Mouse (Mus musculus) bone marrow macrophage, adult 2 months (primary cell): ENCODE results near the gene Rbms3. TPM values are rescaled to one million over a fixed set of nuclear protein-coding genes. Genes with fewer than 3 reads are reported as not detected.

Experiments
- H3K27ac ChIP-seq: 2 replicates; pipeline ENCODE4 v1.5.1; 2012; ENCODE audit warnings: low read depth, low read length; ENCODE audit not compliant: insufficient read depth
- H3K4me1 ChIP-seq: 2 replicates; pipeline ENCODE4 v1.6.1; 2012; ENCODE audit warnings: low read length; ENCODE audit not compliant: control insufficient read depth, insufficient read depth
- H3K4me3 ChIP-seq: 2 replicates; pipeline ENCODE4 v1.5.1; 2012; ENCODE audit warnings: mild to moderate bottlenecking, low read length, moderate library complexity; ENCODE audit not compliant: insufficient read depth
- CTCF ChIP-seq: IDR thresholded peaks from 2 replicates; pipeline ENCODE4 v1.5.1; 2012; ENCODE audit warnings: low read depth, mild to moderate bottlenecking, low read length, moderate library complexity
- POLR2A ChIP-seq: IDR thresholded peaks from 2 replicates; pipeline ENCODE4 v1.6.1; 2012; ENCODE audit warnings: mild to moderate bottlenecking, low read depth, low read length, borderline replicate concordance
- polyA plus RNA-seq: library from polyadenylated mRNA; stranded (reverse); fragments of >200 nt; gene quantifications from 2 replicates; pipeline ENCODE4 v1.2.4, GENCODE M21; 2012; ENCODE audit not compliant: missing spikeins, insufficient read depth, insufficient read length

The Rbms3 gene
- polyA plus RNA-seq, 1 experiment: 0.13 TPM

GRCm38 (mm10) chr9:116863626-116864025 lies 766.1 kb downstream of the Rbms3 start:
- no peaks in the 10 kb centered on the region for H3K4me1 ChIP-seq
- TF ChIP-seq CTCF: no peak
- TF ChIP-seq POLR2A: no peak

DNA sequence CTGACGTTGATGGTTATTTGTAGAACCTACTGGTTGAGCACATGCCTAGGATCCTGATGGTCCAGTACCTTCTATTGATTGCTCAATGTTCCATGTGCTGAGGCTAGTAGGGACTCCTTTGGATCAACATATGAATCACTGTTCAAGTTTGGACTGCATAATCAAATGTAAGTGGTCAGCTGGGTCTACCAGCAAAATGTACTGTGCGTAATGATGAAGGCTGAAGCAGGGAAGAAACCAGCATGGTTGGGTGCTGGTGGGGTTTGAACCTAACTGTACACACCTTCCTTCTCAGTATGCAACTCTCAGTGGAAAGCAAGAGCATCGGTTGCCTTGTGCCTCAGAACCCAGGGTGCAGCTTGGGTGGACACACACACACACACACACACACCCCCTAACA lies 767.4 kb downstream of the Rbms3 start:
- TF ChIP-seq CTCF (no peak), POLR2A (no peak)

More at GRCm38 (mm10) chr9:116863626-116864025, 766.1 kb downstream of the Rbms3 start:
- Histone ChIP-seq H3K4me3 (no peak overlapping the region), H3K27ac (no peak overlapping the region)

DNA sequence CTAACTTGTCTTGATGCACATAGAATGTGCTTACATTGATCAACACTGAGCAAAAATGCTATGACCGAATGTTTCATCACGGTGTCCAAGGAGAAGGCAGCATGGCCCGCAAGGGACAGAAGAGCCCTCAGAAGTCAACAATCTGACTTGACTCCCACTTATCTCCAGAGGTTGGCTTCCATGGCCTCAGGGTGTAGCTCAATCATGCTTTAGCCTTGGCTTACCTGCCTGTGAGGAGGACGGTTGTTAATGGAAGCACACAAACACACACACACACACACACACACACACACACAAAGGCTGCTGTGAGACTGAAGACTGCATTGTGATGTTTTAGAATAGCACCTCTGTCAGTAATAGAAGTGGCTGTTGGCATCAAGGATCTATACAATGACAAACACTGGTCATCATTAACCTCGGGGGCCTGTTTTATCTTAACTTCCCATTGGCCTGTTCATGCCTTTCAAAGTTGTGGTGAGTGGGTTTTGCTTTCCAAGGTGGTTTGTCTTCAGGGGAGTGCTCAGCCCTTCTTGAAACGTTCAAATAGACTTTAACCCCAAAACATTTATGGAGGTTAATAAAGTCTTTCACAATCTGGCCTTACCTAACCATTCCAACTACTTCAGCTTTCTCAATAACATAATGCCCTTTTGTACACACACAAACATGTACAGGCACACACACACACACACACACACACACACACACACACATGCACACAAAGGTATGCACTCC lies 771.7 kb downstream of the Rbms3 start:
- Histone ChIP-seq H3K27ac (no peak overlapping the region), H3K4me3 (no peak overlapping the region), H3K4me1 (peaks cover 4% of the 10 kb centered on the region; the same call in 1 of the 2 replicates)
- no peak for TF ChIP-seq POLR2A
- no peak for TF ChIP-seq CTCF

More for the DNA sequence above, 767.4 kb downstream of the Rbms3 start:
- Histone ChIP-seq H3K27ac (no peak overlapping the region), H3K4me1 (no peaks in the 10 kb centered on the region), H3K4me3 (no peak overlapping the region)

DNA sequence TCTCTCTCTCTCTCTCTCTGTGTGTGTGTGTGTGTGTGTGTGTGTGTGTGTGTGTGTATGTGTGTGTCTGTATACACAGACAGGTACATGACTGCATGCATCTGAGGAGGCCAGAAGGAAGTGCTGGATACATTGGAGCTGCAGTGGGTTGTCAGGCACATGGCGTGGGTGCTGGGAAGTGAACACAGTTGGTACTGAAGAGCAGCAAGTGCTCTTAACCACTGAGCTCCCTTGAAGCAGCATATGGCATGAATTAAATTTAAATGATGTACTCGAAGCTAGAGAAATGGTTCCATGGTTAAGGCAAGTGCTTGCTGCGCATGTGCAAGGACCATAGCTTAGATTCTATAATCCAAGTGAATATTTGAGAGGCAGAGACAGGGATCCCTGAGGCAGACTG lies 772.6 kb downstream of the Rbms3 start:
- no peak overlapping the region for H3K4me3 ChIP-seq
- H3K27ac ChIP-seq: no peak overlapping the region
- peaks cover 4% of the 10 kb centered on the region; the same call in 1 of the 2 replicates for H3K4me1 ChIP-seq
- TF ChIP-seq POLR2A (no peak), CTCF (no peak)

DNA sequence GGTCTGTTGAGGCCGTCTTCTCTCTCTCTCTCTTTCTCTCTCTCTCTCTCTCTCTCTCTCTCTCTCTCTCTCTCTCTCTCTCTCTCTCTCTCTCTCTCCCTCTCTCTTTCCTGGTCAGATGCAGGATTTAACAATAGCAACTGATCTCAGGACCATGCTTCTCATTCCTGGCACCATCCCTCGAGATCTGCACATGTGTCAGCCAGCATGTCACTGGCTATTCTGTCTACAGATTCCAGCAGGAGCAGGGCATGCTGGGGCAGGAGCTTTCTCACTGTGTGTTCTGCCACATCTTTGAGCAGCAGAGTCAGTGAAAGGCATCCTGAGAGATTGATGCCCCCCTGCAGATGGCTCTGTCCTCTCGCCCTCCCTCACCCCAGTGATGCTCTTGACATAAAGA lies 774.0 kb downstream of the Rbms3 start:
- no peak overlapping the region for H3K27ac ChIP-seq
- H3K4me1 ChIP-seq: peaks cover 4% of the 10 kb centered on the region; the same call in 1 of the 2 replicates
- no peak overlapping the region for H3K4me3 ChIP-seq
- no peak for TF ChIP-seq CTCF
- no peak for TF ChIP-seq POLR2A

GRCm38 (mm10) chr9:116848905-116849304 lies 780.8 kb downstream of the Rbms3 start:
- Histone ChIP-seq H3K27ac (no peak overlapping the region), H3K4me1 (peaks cover 2% of the 10 kb centered on the region; the same call in 1 of the 2 replicates), H3K4me3 (no peak overlapping the region)
- no peak for TF ChIP-seq CTCF
- TF ChIP-seq POLR2A: no peak

DNA sequence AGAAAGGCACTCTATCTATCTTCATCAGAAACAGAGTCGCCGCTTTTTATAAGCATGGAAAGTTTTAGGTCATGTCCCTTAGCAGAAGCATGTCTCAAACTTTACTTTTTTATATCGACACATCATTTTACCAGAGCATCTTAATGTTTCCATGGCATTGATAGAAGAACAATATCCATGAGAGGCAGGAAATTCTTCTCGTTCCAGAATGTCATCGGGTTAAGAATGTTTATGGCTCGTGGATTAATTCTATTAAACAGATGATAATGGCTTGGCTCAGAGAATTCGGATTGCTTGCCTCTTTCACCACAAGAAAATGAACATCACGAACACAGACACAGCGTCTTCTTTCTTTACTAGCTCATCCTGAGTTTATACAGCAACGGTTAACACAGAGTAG lies 781.5 kb downstream of the Rbms3 start:
- TF ChIP-seq POLR2A (no peak), CTCF (no peak)
- H3K27ac ChIP-seq: no peak overlapping the region
- no peak overlapping the region for H3K4me3 ChIP-seq
- H3K4me1 ChIP-seq: no peaks in the 10 kb centered on the region

DNA sequence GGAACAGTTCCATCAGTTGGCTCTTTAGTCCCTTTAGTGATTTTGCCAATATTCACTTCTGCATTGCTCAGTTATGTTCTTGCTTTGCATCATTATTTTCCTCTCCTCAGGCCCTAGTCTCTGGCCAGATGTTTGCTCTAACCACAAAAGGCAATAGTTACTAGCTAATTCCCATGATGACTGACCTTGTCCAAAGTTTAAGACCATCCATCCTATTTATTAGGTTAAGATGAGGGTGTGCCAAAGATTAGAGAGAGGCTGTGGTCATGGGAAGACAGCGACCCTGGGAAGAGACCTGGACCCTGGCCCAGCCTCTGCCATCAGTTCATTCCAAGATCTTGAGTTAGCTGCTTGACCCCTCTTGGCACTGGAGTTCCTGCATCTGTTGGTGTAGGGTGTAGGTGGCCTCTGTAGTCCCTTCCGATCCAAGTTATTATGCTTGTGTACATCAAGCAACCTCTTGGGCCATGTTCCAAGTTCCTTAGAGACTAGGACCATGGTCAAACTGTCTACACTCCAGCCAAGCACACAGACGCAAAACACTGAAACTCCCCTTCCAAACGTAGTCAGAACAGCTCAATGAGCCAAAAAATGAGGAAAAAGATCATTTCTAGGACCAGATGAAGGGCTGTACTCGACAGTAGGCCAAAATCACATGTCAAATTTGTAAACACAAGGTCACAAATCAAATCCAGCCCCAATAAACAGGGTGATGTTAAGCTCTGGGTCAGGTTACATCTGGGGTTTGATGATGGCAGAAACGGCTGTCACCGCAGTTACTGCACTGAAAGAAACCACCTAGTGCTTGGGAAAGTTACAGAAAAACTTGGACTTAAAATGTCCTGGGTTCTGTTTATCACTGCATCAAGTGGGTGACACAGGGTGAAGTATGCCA lies 782.2 kb downstream of the Rbms3 start:
- H3K27ac ChIP-seq: no peak overlapping the region
- H3K4me1 ChIP-seq: no peaks in the 10 kb centered on the region
- TF ChIP-seq POLR2A: no peak
- no peak overlapping the region for H3K4me3 ChIP-seq

DNA sequence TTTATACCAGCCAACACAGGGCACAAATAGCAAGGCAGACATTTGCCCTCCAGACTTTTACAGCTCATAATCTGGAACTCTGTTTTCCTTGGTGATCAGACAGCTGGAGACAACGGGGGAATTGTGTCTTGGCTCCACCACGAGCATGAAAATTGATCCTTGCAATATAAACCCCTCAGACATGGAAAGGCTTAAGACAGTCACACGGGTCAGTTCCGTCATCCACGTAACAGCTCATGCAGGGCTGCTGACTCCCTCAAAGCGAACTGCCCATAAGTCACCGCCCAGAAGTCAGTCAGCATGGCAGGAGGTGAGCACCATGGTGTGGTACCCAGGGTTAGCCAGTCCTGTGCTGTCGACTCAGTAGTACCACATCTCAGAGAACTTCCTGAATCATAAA lies 794.8 kb downstream of the Rbms3 start:
- TF ChIP-seq CTCF (no peak), POLR2A (no peak)
- Histone ChIP-seq H3K27ac (no peak overlapping the region), H3K4me3 (no peak overlapping the region), H3K4me1 (peaks cover 3% of the 10 kb centered on the region; the same call in 1 of the 2 replicates)

- no peak overlapping the region for H3K4me3 ChIP-seq
- H3K27ac ChIP-seq: no peak overlapping the region
- TF ChIP-seq POLR2A (no peak), CTCF (no peak)
- H3K4me1 ChIP-seq: peaks cover 3% of the 10 kb centered on the region; the same call in 1 of the 2 replicates
Measured at GRCm38 (mm10) chr9:116833677-116834076, 796.0 kb downstream of the Rbms3 start.
